Mouse (Mus musculus) lung, adult 2 months (tissue): Measurements from ENCODE around the gene Ms4a7.

ENCODE experiments used
- CTCF ChIP-seq: fragments of 200-500 bp; IDR thresholded peaks from 2 replicates; pipeline ENCODE4 v1.5.1; 2011; ENCODE audit warnings: mild to moderate bottlenecking, low read length, control low read depth; ENCODE audit not compliant: insufficient read depth
- POLR2A ChIP-seq: fragments of 200-500 bp; IDR thresholded peaks from 2 replicates; pipeline ENCODE4 v1.6.1; 2011; ENCODE audit warnings: low read depth, mild to moderate bottlenecking, control low read depth, low read length, borderline replicate concordance; ENCODE audit errors: extremely low read depth

DNA sequence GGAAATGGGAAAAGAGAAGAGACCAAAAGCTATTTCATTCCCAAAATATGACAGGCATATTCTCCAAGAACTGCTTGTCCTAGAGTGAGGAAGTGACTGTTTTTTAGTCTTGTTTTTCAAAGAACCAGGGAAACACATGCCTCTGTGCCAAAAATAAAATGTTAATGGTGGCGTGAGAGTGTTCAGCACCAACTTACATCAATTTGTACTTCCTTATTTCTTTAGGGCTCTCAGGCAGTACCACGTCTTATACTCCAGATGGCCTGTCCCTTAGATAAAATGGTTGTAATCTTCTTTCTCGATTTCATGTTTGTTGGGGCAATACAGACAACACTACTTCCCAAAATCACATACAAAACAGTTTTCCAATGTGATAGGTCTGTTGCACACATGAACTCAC, 32.4 kb upstream of the Ms4a7 start:
- TF ChIP-seq CTCF (no peak), POLR2A (no peak)
